Mouse (Mus musculus) heart, embryonic 13.5 days (tissue): ENCODE data around the gene Rps11. TPM values are rescaled to one million over a fixed set of nuclear protein-coding genes. Genes with fewer than 3 reads are reported as not detected.

Experiments used
- ATAC-seq: fragments of 200-750 bp; cut with Nextera tagmentation; 2 replicates; pipeline ENCODE4 v1.8.0; 2017; ENCODE audit warnings: moderate TSS enrichment; ENCODE audit not compliant: insufficient number of reproducible peaks, low FRiP score, low TSS enrichment; ENCODE audit errors: extremely low read depth
- H3K27ac ChIP-seq: fragments of 300-500 bp; sonication (generic); replicated peaks from 2 replicates; pipeline ENCODE4 v1.5.1; 2015; ENCODE audit warnings: moderate library complexity, mild to moderate bottlenecking, inconsistent platforms
- H3K27me3 ChIP-seq: fragments of 300-500 bp; sonication (generic); replicated peaks from 2 replicates; pipeline ENCODE4 v1.6.1; 2015; ENCODE audit warnings: mild to moderate bottlenecking, inconsistent platforms
- H3K36me3 ChIP-seq: fragments of 300-500 bp; sonication (generic); 2 replicates; pipeline ENCODE4 v1.6.1; 2015; ENCODE audit warnings: mild to moderate bottlenecking, inconsistent platforms
- H3K4me1 ChIP-seq: fragments of 300-500 bp; sonication (generic); 2 replicates; pipeline ENCODE4 v1.6.1; 2015; ENCODE audit warnings: inconsistent platforms
- H3K4me2 ChIP-seq: fragments of 300-500 bp; sonication (generic); 2 replicates; pipeline ENCODE4 v1.6.1; 2015; ENCODE audit warnings: inconsistent platforms, mild to moderate bottlenecking, moderate library complexity
- H3K4me3 ChIP-seq: fragments of 300-500 bp; sonication (generic); 2 replicates; pipeline ENCODE4 v1.5.1; 2015; ENCODE audit warnings: moderate library complexity, mild to moderate bottlenecking, inconsistent platforms
- H3K9ac ChIP-seq: fragments of 300-500 bp; sonication (generic); 2 replicates; pipeline ENCODE4 v1.6.1; 2015; ENCODE audit warnings: inconsistent platforms, mild to moderate bottlenecking, moderate library complexity
- H3K9me3 ChIP-seq: fragments of 300-500 bp; sonication (generic); 2 replicates; pipeline ENCODE4 v1.6.1; 2016; ENCODE audit warnings: inconsistent platforms
- WGBS: fragments of 180-500 bp; shearing (Covaris S2); methylation state at CpG from one replicate; pipeline ENCODE4 v1.1.7; 2015; ENCODE audit warnings: mixed read lengths; 5-methylcytosine and 5-hydroxymethylcytosine counted together
- polyA plus RNA-seq: library from polyadenylated mRNA; unstranded; fragments of >200 nt; fragmentation: Nextera tagmentation; extraction: Ambion mirVana; gene quantifications from 2 replicates; pipeline ENCODE4 v1.2.1, GENCODE M21; 2015

Gene Rps11
- polyA plus RNA-seq, 1 experiment from 2014 or later: 982 TPM

DNA sequence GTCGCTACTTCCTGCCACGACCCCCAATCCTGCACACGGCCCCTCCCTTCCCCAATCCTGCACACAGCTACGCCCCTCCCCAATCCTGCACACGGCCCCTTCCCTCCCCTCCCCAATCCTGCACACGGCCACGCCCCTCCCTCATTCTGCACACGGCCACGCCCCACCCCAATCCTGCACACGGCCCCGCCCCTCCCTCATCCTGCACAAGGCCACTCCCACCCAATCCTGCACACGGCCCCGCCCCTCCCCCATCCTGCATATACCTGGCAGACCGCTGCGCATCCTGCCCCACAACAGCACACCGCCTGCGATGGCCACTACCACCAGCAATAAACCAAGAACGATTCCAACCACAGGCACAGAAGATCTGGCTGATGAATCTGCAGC is 30.7 kb downstream of the Rps11 start:
- Histone ChIP-seq H3K4me2 (no peak overlapping the region), H3K36me3 (peaks cover 20% of the 10 kb centered on the region), H3K9ac (no peak overlapping the region), H3K27ac (peak overlapping the region; percentile 90; the same call in 1 of the 2 replicates), H3K4me3 (no peak overlapping the region), H3K4me1 (peaks cover 28% of the 10 kb centered on the region), H3K9me3 (no peaks in the 10 kb centered on the region), H3K27me3 (no peaks in the 10 kb centered on the region)
- no peak for ATAC-seq
- WGBS: 34% methylated on average over 15 of the region's 18 CpGs

DNA sequence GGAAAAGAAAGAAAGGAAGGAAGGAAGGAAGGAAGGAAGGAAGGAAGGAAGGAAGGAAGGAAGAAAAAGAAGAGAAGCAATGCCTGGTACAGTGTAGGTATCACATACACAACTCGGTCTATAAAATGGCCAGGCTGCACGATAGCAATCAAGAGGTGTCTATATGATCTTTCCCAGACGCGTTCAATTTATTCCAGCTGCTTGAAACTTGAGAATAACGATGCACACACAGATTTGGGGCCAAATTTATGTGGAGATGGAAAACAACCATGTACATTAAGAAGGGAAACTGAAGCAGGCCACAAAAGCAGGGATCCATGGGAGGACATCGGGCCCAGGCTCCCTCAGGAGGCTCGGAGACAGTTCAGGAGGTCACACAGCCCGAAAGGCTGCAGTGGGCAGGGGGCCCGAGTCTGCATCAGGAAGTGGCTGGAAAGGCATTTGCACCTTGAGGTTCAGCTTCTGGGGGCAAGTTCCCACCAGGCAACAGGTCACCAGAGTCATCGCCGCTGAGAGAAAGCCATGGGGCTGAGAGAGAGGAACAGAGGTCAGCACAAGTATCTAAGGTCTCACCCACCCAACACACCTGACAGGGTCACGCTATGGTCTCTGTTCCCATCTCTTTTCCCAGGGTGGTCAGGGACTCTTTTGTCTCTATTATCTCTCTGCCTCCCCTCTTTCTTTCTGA is 31.3 kb downstream of the Rps11 start:
- H3K9ac ChIP-seq: peak overlapping the region; percentile 50; the same call in 1 of the 2 replicates
- H3K27ac ChIP-seq: peak overlapping the region; percentile 90
- H3K36me3 ChIP-seq: peaks cover 24% of the 10 kb centered on the region

DNA sequence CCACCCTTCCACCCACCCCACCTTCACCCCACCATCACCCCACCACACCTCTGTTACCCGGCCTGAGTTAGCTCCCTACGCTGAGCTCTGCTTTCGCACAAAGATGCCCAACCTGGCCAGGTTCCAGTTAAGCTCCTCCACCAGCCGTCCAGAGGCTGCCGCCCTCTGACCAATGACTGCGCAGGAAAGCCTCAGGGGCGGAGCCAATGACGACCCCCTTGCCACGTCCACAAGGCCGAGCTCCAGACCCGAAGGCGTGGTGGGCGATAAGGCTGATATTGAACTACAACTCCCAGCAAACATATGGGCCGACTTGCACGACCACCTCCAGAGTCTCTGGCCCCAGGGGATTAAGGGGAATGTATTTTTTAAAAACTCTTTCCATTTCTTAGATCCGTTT is 32.2 kb downstream of the Rps11 start, which contains the start of gene Rcn3:
Gene Rcn3 (minus strand): TSS at position 174 of the 400 bp plus-strand sequence.
- Histone ChIP-seq H3K4me1 (peaks cover 28% of the 10 kb centered on the region), H3K27me3 (no peaks in the 10 kb centered on the region), H3K9ac (peak within 1 kb of the TSS; percentile 91), H3K4me3 (peak within 1 kb of the TSS; percentile 62), H3K36me3 (peaks cover 30% of the 10 kb centered on the region), H3K9me3 (no peaks in the 10 kb centered on the region), H3K27ac (peak within 1 kb of the TSS; percentile 90), H3K4me2 (peak within 1 kb of the TSS; percentile 71)
- under 1% methylated on average over 16 of the region's 16 CpGs for WGBS
- ATAC-seq: peak; percentile 73

More for the DNA sequence above, 31.3 kb downstream of the Rps11 start:
- WGBS: 60% methylated on average over 12 of the region's 12 CpGs
- Histone ChIP-seq H3K4me1 (peaks cover 28% of the 10 kb centered on the region), H3K9me3 (no peaks in the 10 kb centered on the region), H3K27me3 (no peaks in the 10 kb centered on the region), H3K4me2 (no peak overlapping the region), H3K4me3 (no peak overlapping the region)
- no peak for ATAC-seq

DNA sequence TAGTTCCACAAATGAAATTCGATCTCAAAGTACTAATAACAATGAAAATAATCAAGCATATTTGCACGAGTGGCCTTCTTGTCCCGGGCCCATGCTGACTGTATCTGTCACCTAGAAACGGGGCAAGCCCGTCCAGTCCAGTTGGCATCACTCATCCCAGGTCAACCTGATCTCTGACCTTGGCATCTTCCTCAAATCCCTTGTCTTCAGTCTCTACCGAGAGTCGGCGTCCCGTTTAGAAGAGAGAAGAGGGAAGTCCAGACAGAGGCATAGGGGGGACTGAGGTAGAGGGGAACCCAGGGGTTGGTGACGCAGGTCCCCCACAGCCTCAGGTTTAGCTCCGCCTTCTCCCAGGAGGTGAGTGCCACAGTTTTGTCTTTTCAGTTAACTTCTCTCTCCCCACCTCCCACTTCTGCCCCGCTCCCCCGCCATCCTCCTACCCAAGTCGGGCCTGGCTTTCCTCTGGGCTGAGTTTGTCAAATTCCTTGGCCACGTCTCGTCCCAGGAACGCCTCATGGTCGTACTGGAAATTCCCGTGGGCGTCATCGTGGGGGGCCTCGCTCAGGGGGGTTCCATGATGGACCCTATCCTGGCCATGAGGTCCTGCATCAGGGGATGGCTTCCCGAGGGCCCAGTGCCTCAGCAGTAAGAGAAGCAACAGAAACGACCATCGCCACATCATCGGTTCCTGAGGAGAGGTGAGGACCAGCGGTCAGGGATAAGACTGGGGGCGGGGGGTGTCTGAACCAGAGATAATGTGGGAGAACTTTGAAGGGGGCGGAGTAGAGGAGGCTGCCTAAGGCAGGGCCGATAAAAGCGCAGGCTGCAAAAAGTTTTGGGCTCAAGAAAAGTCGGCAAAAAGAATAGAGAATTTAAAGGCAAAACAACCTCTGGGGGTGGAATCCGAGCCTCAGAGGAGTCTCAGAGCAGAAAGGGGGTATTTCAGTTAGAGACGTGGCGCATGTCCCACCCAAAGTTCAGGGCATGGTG is 32.9 kb downstream of the Rps11 start:
- H3K36me3 ChIP-seq: peaks cover 38% of the 10 kb centered on the region
- peak overlapping the region; percentile 62 for H3K4me3 ChIP-seq
- WGBS: 9% methylated on average over 35 of the region's 35 CpGs
- no peaks in the 10 kb centered on the region for H3K9me3 ChIP-seq
- ATAC-seq: peak; percentile 48; the same call in 1 of the 2 replicates
- no peaks in the 10 kb centered on the region for H3K27me3 ChIP-seq
- peaks cover 28% of the 10 kb centered on the region for H3K4me1 ChIP-seq
- peak overlapping the region; percentile 90 for H3K27ac ChIP-seq
- H3K4me2 ChIP-seq: peak overlapping the region; percentile 71
- H3K9ac ChIP-seq: peak overlapping the region; percentile 91

DNA sequence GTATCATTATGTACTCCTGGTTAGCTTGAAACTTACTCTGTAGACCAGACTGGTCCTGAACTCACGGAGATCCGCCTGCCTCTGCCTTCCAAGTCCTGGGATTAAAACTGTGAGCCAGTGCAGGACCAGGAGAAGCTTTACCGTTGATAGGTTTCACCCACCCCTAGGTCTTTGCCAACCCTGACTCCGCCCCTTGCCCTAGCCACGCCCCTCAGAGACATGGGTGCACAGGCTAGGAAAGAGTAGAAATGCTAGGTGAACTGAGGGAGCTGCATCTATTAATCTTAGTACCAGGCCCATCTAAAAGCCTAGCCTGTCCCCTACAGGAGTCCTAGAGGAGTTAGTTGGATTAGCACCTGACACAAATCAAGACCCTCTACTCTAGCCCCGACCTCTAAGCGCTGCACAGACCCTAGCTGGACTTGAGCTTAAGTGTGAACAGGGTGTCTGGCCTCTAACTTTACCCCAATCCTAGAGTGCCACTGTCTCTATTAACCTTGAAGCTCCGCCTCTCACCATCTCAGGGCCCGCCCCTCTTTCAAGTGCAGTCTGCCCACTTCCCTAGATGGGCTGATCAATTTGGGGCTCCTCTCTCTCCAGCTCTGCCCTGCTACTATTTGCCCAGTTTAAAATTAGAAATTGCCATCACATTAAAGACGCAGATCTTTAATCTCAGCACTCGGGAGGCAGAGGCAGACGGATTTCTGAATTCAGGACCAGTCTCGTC is 33.8 kb downstream of the Rps11 start:
- Histone ChIP-seq H3K36me3 (peaks cover 47% of the 10 kb centered on the region), H3K4me1 (peaks cover 28% of the 10 kb centered on the region), H3K9me3 (no peaks in the 10 kb centered on the region), H3K4me2 (peak overlapping the region; percentile 71), H3K27ac (peak overlapping the region; percentile 90), H3K4me3 (peak overlapping the region; percentile 62), H3K27me3 (no peaks in the 10 kb centered on the region), H3K9ac (peak overlapping the region; percentile 91)
- 74% methylated on average over 13 of the region's 13 CpGs for WGBS
- ATAC-seq: no peak

DNA sequence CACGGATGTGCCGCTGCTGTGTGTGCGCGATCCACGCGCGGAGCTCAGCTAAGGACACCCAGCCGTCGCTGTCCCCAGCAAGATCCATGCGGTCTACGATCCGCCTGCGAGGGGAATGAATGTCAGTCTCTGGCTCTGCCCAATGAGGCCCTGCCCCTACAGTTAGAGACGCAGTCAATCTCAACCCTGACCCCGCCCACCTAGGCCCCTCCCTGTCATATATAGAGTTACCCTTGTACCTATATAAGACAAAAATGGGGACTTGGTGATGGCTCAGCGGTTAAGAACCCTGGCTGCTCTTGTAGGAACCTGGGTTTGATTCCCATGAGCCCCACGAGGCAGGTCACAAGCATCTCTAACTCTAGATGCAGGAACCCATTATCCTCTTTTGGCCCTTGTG is 35.6 kb downstream of the Rps11 start:
- no peak overlapping the region for H3K9ac ChIP-seq
- H3K4me3 ChIP-seq: no peak overlapping the region
- H3K27ac ChIP-seq: no peak overlapping the region
- WGBS: 90% methylated on average over 17 of the region's 17 CpGs
- no peaks in the 10 kb centered on the region for H3K27me3 ChIP-seq
- no peak overlapping the region for H3K4me2 ChIP-seq
- H3K4me1 ChIP-seq: peaks cover 27% of the 10 kb centered on the region
- H3K36me3 ChIP-seq: peaks cover 65% of the 10 kb centered on the region
- no peaks in the 10 kb centered on the region for H3K9me3 ChIP-seq
- no peak for ATAC-seq

DNA sequence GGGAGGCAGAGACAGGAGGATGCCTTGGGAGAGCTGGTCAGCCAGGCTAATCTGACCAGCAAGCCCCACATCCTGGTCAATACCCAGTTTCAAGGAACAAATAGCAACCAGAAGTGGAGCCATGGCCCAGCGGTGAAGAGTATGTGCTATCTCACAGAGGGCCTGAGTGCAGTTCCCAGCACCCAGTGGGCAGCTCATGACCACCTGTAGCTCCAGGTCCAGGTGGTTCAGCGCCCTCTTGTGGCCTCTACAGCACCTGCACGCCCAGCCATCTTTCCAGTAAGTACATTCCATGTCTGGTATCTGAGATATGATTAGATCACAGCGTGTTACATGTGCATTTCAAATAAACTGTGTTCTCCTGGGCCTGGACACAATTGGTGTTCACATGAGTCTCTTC is 38.2 kb downstream of the Rps11 start:
- 76% methylated on average over 4 of the region's 4 CpGs for WGBS
- Histone ChIP-seq H3K4me2 (no peak overlapping the region), H3K4me3 (no peak overlapping the region), H3K36me3 (peaks cover 83% of the 10 kb centered on the region), H3K9me3 (no peaks in the 10 kb centered on the region), H3K4me1 (peaks cover 21% of the 10 kb centered on the region), H3K27ac (no peak overlapping the region), H3K9ac (no peak overlapping the region), H3K27me3 (no peaks in the 10 kb centered on the region)
- no peak for ATAC-seq

DNA sequence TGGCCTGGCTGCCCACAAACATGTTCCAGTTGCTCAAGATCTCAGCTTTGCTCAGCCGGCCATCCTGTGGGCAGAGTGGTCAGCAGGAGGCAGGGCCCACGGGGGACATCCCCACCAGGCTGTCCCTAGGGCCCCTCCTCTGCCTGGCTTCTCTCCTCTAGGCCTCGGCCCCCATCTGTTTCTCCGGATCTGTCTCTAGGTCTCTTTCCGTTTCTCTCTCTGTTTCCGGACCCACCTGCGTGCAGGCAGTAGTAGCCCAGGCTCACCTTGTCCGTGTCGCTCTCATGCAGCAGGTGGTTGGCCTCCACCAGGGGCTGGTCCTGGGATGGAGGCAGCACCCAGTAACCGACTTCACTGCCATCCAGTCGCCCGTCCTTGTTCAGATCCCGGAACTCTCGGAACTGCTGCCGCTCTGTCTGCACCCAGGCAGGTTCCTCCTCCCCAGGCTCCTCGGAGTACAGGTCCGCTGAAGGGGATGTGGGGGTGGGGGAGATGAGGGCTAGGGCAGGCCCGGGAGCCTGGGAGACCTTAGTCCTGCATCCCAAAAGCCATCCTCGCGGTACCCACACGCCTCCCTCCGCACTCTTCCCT is 40.8 kb downstream of the Rps11 start:
- Histone ChIP-seq H3K4me3 (no peak overlapping the region), H3K36me3 (peaks cover 70% of the 10 kb centered on the region), H3K4me1 (peaks cover 11% of the 10 kb centered on the region; the same call in 1 of the 2 replicates), H3K9me3 (no peaks in the 10 kb centered on the region), H3K4me2 (no peak overlapping the region), H3K9ac (0 out of 2 replicates have a peak overlapping the region, but pooled peaks have one; percentile 17), H3K27me3 (no peaks in the 10 kb centered on the region), H3K27ac (no peak overlapping the region)
- ATAC-seq: no peak
- 80% methylated on average over 22 of the region's 22 CpGs for WGBS

DNA sequence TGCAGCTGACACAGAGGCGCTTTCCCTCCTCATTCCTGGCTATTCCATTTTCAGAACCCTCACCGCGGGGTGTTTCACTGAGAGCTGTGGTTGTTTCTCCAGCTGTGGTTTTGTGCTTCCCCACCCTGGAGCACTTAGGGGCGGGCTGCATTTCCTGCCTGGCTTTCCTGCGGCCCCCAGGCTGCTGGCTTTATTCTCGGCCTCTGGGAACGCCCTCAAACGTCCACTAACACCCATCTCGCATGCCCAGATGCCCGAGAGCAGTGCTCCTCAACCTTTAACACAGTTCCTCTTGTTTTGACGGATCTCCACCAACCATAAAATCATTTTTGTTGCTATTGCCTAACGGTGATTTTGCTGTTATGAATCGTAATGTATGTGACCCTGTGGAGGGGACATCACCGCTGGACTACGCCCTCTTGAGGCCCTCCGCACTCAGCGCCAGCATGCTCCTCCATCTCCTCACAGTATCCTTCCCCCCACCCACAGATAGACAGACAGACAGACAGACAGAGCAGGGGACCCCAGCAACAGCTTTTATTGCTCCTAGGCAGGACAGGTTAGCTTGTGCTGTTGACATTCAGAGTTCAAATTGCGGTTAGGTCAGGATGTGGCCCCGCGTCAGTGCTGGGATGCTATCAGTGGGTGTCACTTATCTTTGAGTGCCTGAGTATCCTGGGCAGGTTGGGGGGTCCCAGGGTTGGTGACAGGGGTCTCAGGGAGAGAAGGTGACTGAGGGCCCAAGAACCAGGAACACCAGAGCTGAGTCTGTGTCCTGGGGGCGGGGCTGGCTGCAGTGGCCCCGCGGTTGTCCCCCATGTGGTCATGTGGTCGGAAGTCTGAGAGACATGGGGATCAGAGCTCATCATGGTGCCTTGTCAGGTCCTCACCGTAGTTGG is 41.6 kb downstream of the Rps11 start:
- Histone ChIP-seq H3K9me3 (no peaks in the 10 kb centered on the region), H3K4me2 (peak overlapping the region; percentile 27), H3K27ac (peak overlapping the region; percentile 52), H3K36me3 (peaks cover 69% of the 10 kb centered on the region), H3K27me3 (no peaks in the 10 kb centered on the region), H3K4me3 (no peak overlapping the region), H3K9ac (0 out of 2 replicates have a peak overlapping the region, but pooled peaks have one; percentile 21), H3K4me1 (peaks cover 11% of the 10 kb centered on the region; the same call in 1 of the 2 replicates)
- WGBS: 57% methylated on average over 25 of the region's 25 CpGs
- ATAC-seq: no peak; the same call in 1 of the 2 replicates

DNA sequence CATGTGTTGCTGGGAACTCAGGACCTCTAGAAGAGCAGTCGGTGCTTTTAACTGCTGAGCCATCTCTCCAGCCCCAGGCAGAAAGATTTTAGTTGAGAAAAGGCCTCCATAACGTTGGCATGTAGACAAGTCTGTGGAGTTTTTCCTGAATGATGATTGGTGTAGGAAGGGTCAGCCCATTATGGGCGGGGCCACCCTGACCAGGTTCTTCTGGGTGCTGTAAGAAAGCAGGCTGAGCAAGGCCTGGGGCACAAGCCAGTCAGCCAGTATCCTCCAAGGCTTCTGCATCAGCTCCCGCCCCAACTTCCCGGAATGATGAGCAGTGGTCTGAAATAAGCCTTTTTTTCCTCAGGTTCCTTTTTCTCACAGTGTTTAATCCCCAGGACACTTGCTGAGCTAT is 43.2 kb downstream of the Rps11 start:
- 43% methylated on average over 5 of the region's 5 CpGs for WGBS

More for the DNA sequence above, 43.2 kb downstream of the Rps11 start:
- no peak overlapping the region for H3K4me3 ChIP-seq
- H3K4me2 ChIP-seq: no peak overlapping the region
- no peaks in the 10 kb centered on the region for H3K9me3 ChIP-seq
- peaks cover 14% of the 10 kb centered on the region for H3K4me1 ChIP-seq
- ATAC-seq: no peak
- peaks cover 69% of the 10 kb centered on the region for H3K36me3 ChIP-seq
- no peak overlapping the region for H3K9ac ChIP-seq
- no peaks in the 10 kb centered on the region for H3K27me3 ChIP-seq
- no peak overlapping the region for H3K27ac ChIP-seq
